Mouse (Mus musculus) olfactory bulb, adult 2 months (tissue): ENCODE data around the gene 5730522E02Rik. TPM values are rescaled to one million over a fixed set of nuclear protein-coding genes. Genes with fewer than 3 reads are reported as not detected.

ENCODE experiments used
- H3K27ac ChIP-seq: fragments of 200-500 bp; 2 replicates; pipeline ENCODE4 v1.5.1; 2012; ENCODE audit warnings: low read depth, low read length; ENCODE audit not compliant: insufficient read depth
- H3K4me1 ChIP-seq: fragments of 200-500 bp; 2 replicates; pipeline ENCODE4 v1.6.1; 2012; ENCODE audit warnings: low read length; ENCODE audit not compliant: control insufficient read depth, insufficient read depth
- H3K4me3 ChIP-seq: fragments of 200-500 bp; 2 replicates; pipeline ENCODE4 v1.5.1; 2012; ENCODE audit warnings: mild to moderate bottlenecking, low read depth, low read length, moderate library complexity; ENCODE audit not compliant: insufficient read depth
- CTCF ChIP-seq: fragments of 200-500 bp; IDR thresholded peaks from 2 replicates; pipeline ENCODE4 v1.5.1; 2012; ENCODE audit warnings: low read depth, mild to moderate bottlenecking, low read length, moderate library complexity; ENCODE audit not compliant: insufficient read depth
- POLR2A ChIP-seq: fragments of 200-500 bp; IDR thresholded peaks from 2 replicates; pipeline ENCODE4 v1.6.1; 2012; ENCODE audit warnings: mild to moderate bottlenecking, low read depth, low read length, moderate library complexity; ENCODE audit not compliant: insufficient read depth
- WGBS: fragments of 180-500 bp; shearing (Covaris S2); methylation state at CpG from one replicate; pipeline ENCODE4 v1.1.7; 2018; 5-methylcytosine and 5-hydroxymethylcytosine counted together
- polyA plus RNA-seq: library from polyadenylated mRNA; stranded (reverse); fragments of >200 nt; gene quantifications from 2 replicates; pipeline ENCODE4 v1.2.4, GENCODE M21; 2012; ENCODE audit warnings: low replicate concordance; ENCODE audit not compliant: missing spikeins, insufficient read depth, insufficient read length

Gene 5730522E02Rik
- polyA plus RNA-seq, 1 experiment = not detected

GRCm38 (mm10) chr11:25819789-25820188 lies 390.8 kb downstream of the 5730522E02Rik start:
- no peak for TF ChIP-seq POLR2A
- no peak for TF ChIP-seq CTCF
- no peak overlapping the region for H3K4me3 ChIP-seq
- no peak overlapping the region for H3K27ac ChIP-seq
- H3K4me1 ChIP-seq = no peaks in the 10 kb centered on the region

GRCm38 (mm10) chr11:25813446-25813845 lies 397.1 kb downstream of the 5730522E02Rik start:
- TF ChIP-seq CTCF (no peak), POLR2A (no peak)
- Histone ChIP-seq H3K27ac (no peak overlapping the region), H3K4me1 (peaks cover 2% of the 10 kb centered on the region; the same call in 1 of the 2 replicates), H3K4me3 (no peak overlapping the region)
- WGBS = 94% methylated on average over 2 of the region's 2 CpGs

- no peaks in the 10 kb centered on the region for H3K4me1 ChIP-seq
- no peak overlapping the region for H3K4me3 ChIP-seq
- TF ChIP-seq POLR2A (no peak), CTCF (no peak)
- H3K27ac ChIP-seq = no peak overlapping the region
- 88% methylated on average over 1 of the region's 1 CpGs for WGBS
Measured at GRCm38 (mm10) chr11:25787691-25788090, 422.9 kb downstream of the 5730522E02Rik start.

- TF ChIP-seq CTCF = no peak
- TF ChIP-seq POLR2A = no peak
- Histone ChIP-seq H3K4me1 (no peaks in the 10 kb centered on the region), H3K27ac (no peak overlapping the region), H3K4me3 (no peak overlapping the region)
- WGBS = 82% methylated on average over 1 of the region's 1 CpGs
Measured at GRCm38 (mm10) chr11:25772231-25772630, 438.3 kb downstream of the 5730522E02Rik start.

GRCm38 (mm10) chr11:25770991-25771568 lies 439.5 kb downstream of the 5730522E02Rik start:
- 65% methylated on average over 3 of the region's 3 CpGs for WGBS
- no peaks in the 10 kb centered on the region for H3K4me1 ChIP-seq
- TF ChIP-seq POLR2A (no peak), CTCF (no peak)
- no peak overlapping the region for H3K4me3 ChIP-seq
- no peak overlapping the region for H3K27ac ChIP-seq

- WGBS = 55% methylated on average over 5 of the region's 5 CpGs
- no peak overlapping the region for H3K27ac ChIP-seq
Measured at GRCm38 (mm10) chr11:25767584-25768333, 442.8 kb downstream of the 5730522E02Rik start.

GRCm38 (mm10) chr11:25753156-25753899 lies 457.2 kb downstream of the 5730522E02Rik start:
- Histone ChIP-seq H3K4me3 (no peak overlapping the region), H3K4me1 (no peaks in the 10 kb centered on the region), H3K27ac (no peak overlapping the region)
- WGBS = 74% methylated on average over 7 of the region's 7 CpGs
- TF ChIP-seq POLR2A (no peak), CTCF (no peak)

More at GRCm38 (mm10) chr11:25767584-25768333, 442.8 kb downstream of the 5730522E02Rik start:
- no peaks in the 10 kb centered on the region for H3K4me1 ChIP-seq
- H3K4me3 ChIP-seq = no peak overlapping the region
- no peak for TF ChIP-seq CTCF
- TF ChIP-seq POLR2A = no peak

- TF ChIP-seq POLR2A (no peak), CTCF (no peak)
Measured at GRCm38 (mm10) chr11:25752418-25752817, 458.1 kb downstream of the 5730522E02Rik start.

More at GRCm38 (mm10) chr11:25752418-25752817, 458.1 kb downstream of the 5730522E02Rik start:
- 65% methylated on average over 3 of the region's 3 CpGs for WGBS
- Histone ChIP-seq H3K27ac (no peak overlapping the region), H3K4me1 (no peaks in the 10 kb centered on the region), H3K4me3 (no peak overlapping the region)
